Mouse (Mus musculus): ENCODE data around the gene Mtfr2. TPM values are rescaled to one million over a fixed set of nuclear protein-coding genes. Genes with fewer than 3 reads are reported as not detected.
A peak's percentile ranks its signal among the peaks of the same experiment; 100 is the strongest.

Gene Mtfr2
- polyA plus RNA-seq, 2 experiments = 1.5 to 7.8 TPM

DNA sequence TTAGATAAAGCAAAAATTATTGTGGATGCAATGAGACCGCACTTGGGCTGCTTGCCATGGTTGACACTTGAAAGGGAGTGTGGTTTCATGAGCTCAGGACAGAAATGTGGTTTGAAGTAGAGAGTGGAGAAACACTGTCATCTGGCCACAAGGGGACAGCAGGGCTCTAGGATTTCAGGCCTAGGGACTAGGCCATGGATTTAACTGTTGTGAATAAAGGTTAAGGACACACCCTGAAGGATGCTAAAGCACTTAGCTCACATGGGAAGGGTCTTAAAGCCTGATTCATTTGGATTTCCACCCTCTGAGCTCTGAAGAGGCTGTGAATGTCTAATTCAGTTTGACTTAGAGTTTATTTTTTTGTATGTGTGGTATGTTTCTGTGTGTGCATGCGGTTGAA, 57.9 kb downstream of the Mtfr2 start:
- H3K4me2 ChIP-seq (replicated peaks; ENCODE audit: low read depth, low read length, severe bottlenecking) = no peak overlapping the region
- no peak; the same call in 1 of the 2 replicates for ATAC-seq (ENCODE audit: low FRiP score, low read depth)
- WGBS = 78% methylated on average over 2 of the region's 2 CpGs
- H3K36me3 ChIP-seq (ENCODE audit: control insufficient read depth, insufficient read depth, low read length) = no peaks in the 10 kb centered on the region
- H3K4me1 ChIP-seq (ENCODE audit: control insufficient read depth, insufficient read depth, low read length) = no peaks in the 10 kb centered on the region; the same call in 1 of the 2 replicates
- H3K4me3 ChIP-seq (replicated peaks; ENCODE audit: low read length) = no peak overlapping the region
- H3K27me3 ChIP-seq (ENCODE audit: control insufficient read depth, insufficient read depth, low read length) = no peaks in the 10 kb centered on the region
- peak; percentile 72 for DNase-seq (ENCODE audit: low spot score)
- H3K27ac ChIP-seq (replicated peaks; ENCODE audit: low read depth, low read length) = no peak overlapping the region
- no peak for TF ChIP-seq POLR2A (IDR thresholded peaks at IDR 0.05; ENCODE audit: borderline replicate concordance, extremely low read depth, insufficient read depth, insufficient read length)
- no peak overlapping the region for H3K9ac ChIP-seq (ENCODE audit: low read depth, low read length, severe bottlenecking)
- no peaks in the 10 kb centered on the region for H3K9me3 ChIP-seq (ENCODE audit: control insufficient read depth, low read length)

GRCm38 (mm10) chr10:20408336-20408735, 60.8 kb downstream of the Mtfr2 start:
- Histone ChIP-seq H3K4me1 (ENCODE audit: control insufficient read depth, insufficient read depth, low read length) (no peaks in the 10 kb centered on the region; the same call in 1 of the 2 replicates), H3K4me3 (replicated peaks; ENCODE audit: low read length) (no peak overlapping the region), H3K9me3 (ENCODE audit: control insufficient read depth, low read length) (no peaks in the 10 kb centered on the region), H3K27ac (replicated peaks; ENCODE audit: low read depth, low read length) (no peak overlapping the region), H3K4me2 (replicated peaks; ENCODE audit: low read depth, low read length, severe bottlenecking) (no peak overlapping the region), H3K36me3 (ENCODE audit: control insufficient read depth, insufficient read depth, low read length) (peaks cover 5% of the 10 kb centered on the region), H3K9ac (ENCODE audit: low read depth, low read length, severe bottlenecking) (no peak overlapping the region), H3K27me3 (ENCODE audit: control insufficient read depth, insufficient read depth, low read length) (no peaks in the 10 kb centered on the region)
- TF ChIP-seq POLR2A (IDR thresholded peaks at IDR 0.05; ENCODE audit: borderline replicate concordance, extremely low read depth, insufficient read depth, insufficient read length) = no peak
- ATAC-seq (ENCODE audit: low FRiP score, low read depth) (no peak), DNase-seq (ENCODE audit: low spot score) (no peak)
- WGBS = 73% methylated on average over 3 of the region's 3 CpGs

DNA sequence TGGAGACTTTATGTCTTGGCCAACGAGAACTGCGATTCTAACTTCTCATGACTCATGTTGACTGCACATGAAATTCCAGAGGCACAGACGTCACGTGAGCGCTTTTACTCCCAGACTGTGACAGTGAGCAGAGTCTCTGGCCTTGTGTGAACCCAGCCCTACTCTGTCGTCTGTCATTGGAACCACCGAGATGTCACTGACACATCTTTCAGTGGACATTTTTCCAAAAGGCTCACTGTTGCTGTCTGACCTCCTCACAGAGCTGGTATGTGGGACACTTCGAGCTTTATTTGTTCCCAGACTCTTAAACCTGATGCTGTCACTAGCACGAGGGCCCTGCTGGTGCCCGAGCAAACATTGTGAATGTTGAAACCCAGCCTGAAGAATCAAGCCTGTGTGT, 61.6 kb downstream of the Mtfr2 start:
- WGBS = 59% methylated on average over 10 of the region's 10 CpGs
- Histone ChIP-seq H3K4me1 (ENCODE audit: control insufficient read depth, insufficient read depth, low read length) (no peaks in the 10 kb centered on the region; the same call in 1 of the 2 replicates), H3K27me3 (ENCODE audit: control insufficient read depth, insufficient read depth, low read length) (no peaks in the 10 kb centered on the region), H3K4me3 (replicated peaks; ENCODE audit: low read length) (no peak overlapping the region), H3K9me3 (ENCODE audit: control insufficient read depth, low read length) (no peaks in the 10 kb centered on the region), H3K9ac (ENCODE audit: low read depth, low read length, severe bottlenecking) (no peak overlapping the region), H3K4me2 (replicated peaks; ENCODE audit: low read depth, low read length, severe bottlenecking) (no peak overlapping the region), H3K36me3 (ENCODE audit: control insufficient read depth, insufficient read depth, low read length) (peaks cover 5% of the 10 kb centered on the region), H3K27ac (replicated peaks; ENCODE audit: low read depth, low read length) (0 out of 2 replicates have a peak overlapping the region, but pooled peaks have one; percentile 9)
- no peak for DNase-seq (ENCODE audit: low spot score)
- no peak for TF ChIP-seq POLR2A (IDR thresholded peaks at IDR 0.05; ENCODE audit: borderline replicate concordance, extremely low read depth, insufficient read depth, insufficient read length)
- ATAC-seq (ENCODE audit: low FRiP score, low read depth) = no peak

Other genes starting within 250 kb of the Mtfr2 start
- 6.2 and 6.3 TPM in 2 replicates for gene Map7, start 199.3 kb upstream of the Mtfr2 start, polyA plus RNA-seq (2012; rRNA removed)
- gene Map7, start 199.3 kb upstream of the Mtfr2 start, polyA plus RNA-seq (2014; fragmentation: Nextera tagmentation; extraction: Ambion mirVana) = 8.6 and 9.7 TPM in 2 replicates
- 66.3 and 88.4 TPM in 2 replicates for gene Bclaf1, start 35.3 kb upstream of the Mtfr2 start, polyA plus RNA-seq (2012; rRNA removed)
- gene Bclaf1, start 35.3 kb upstream of the Mtfr2 start, polyA plus RNA-seq (2014; fragmentation: Nextera tagmentation; extraction: Ambion mirVana) = 129 and 132 TPM in 2 replicates